Mouse (Mus musculus): ENCODE measurements at regions not wholly inside any gene's neighbourhood (a gene's known extent, or its start where the extent isn't known, plus 50 kb on each side); places are given as distances from the start of the nearest gene placed in this dataset.

DNA sequence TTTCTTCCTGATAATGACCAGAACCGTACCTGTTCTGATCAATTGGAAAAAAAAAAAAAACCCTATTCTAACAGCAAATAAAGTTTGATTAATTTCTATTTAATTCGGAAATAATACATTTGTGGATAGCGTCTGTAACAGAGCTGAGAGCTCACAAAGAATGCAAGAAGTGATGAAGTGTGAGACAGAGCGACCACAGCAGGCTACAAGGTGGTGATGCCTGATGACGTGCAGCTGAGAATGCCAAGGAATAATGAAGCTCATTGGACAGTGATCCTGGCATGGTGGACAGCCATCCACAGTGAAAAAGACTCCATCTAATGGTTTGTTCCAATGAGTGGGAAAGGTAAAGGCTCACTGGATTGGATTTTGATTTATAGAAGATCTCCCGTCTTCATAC lies 111.2 kb upstream of the Hand2 start:
- no peak for DNase-seq

GRCm38 (mm10) chr8:57213066-57213465 lies 107.7 kb upstream of the Hand2 start:
- no peak for DNase-seq

DNA sequence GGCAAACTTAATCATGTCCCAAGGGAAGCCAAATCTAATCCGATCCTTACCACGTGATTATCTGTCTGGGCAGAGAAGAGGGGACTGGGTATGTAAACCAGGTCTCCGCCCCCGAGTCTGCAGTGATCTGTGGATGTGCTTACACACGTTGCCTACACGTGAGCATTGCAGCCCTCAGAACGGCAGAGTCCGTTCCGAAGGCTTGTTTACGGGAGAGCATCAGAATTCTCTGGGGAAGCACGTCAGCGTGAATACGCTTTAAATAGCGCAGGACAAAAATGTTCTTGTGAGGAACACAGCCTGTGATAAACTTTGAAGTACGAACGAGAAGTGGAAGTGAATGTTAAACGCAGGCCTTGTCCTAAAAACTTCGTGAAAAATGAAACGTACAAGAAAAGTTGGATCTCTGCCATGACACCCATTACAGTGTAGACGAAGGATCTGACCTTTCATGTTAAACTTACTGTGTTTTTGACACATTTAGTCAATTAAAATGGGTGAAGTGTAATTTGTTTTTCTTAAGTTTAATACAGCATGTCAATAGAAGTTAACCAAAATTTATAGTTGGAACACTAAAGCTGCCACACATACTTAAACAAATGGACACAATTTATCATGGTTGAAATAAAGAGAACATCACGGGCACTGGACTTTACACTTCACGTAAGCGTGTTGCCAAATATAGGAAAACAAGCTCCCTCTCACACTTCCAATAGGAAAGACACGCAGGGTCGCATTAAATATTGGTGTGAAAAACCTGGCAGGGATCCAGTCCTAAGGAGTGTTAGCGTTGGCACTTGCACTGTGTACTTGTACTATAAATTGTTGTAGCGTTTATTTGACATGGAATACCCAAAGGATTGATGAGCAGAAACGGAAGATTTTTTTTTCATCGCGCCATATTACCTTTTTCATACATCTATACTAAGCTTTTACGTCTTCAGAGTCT lies 106.5 kb upstream of the Hand2 start:
- DNase-seq, result no peak

- no peak for DNase-seq
Measured at GRCm38 (mm10) chr8:57230594-57230993, 90.2 kb upstream of the Hand2 start.

DNA sequence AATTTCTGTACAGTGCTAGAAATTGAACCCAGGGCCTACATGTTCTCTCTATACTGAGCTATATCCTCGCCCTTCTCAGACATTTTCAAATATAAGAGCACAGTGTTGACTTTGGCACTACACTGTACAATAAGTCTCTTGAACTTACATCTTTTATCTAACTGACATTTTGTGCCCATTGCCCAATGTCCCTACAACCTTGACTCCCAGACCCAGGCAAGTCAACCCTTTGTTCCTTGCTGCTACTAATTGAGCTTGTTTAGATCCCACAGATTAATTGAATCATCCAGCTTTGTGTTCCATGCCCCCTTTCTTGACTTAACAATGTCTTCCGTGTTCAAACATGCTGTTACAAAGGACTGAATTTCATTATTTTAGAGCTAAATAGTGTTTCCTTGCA lies 78.5 kb upstream of the Hand2 start:
- no peak for DNase-seq

- no peak for DNase-seq
Measured at GRCm38 (mm10) chr8:57249061-57249460, 71.7 kb upstream of the Hand2 start.

Data from layer of hippocampus, adult 9-11 months (tissue).